Mouse (Mus musculus): ENCODE measurements around the gene Tma7.

Gene Tma7

DNA sequence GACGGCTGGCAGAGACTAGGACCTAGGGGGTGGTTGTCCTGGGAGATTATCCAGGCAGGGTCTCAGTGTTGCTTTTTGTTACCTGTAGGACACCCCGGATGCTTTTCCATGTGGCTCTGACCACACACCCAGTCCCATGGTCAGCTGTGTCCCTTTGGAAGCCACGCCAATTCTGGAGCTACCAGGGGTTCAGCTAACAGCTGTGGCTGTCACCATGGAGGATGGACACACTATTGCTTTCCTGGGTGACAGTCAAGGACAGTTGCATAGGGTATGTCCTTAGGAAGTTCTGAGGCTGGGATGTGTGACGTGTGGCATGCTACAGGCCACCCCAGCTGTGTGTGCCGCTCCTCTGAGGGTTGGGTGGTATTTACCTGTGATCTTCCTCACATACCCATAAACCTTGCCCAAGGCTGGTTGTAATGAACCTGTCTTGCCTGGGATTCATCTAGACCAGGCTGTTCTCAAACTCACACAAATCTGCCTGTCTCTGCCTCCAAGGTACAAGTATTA lies 19.6 kb upstream of the Tma7 start:
- DNase-seq, result no peak

DNA sequence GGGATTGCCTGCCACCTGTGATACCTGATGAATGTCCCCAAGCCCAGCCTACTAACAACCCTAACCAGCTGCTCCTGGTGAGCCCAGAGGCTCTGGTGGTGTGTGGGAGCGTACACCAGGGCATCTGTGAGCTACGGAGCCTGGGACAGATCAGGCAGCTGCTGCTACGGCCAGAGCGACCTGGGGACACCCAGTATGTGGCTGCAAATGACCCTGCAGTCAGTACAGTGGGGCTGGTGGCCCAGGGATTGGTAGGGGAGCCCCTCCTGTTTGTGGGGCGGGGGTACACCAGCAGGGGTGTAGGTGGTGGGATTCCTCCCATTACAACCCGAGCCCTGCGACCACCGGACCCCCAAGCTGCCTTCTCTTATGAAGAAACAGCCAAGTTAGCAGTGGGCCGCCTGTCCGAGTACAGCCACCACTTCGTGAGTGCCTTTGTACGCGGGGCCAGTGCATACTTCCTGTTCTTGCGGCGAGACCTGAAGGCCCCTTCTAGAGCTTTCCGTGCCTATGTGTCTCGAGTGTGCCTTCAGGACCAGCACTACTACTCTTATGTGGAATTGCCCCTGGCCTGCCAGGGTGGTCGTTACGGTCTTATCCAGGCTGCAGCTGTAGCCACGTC lies 18.0 kb upstream of the Tma7 start:
- DNase-seq, result no peak

DNA sequence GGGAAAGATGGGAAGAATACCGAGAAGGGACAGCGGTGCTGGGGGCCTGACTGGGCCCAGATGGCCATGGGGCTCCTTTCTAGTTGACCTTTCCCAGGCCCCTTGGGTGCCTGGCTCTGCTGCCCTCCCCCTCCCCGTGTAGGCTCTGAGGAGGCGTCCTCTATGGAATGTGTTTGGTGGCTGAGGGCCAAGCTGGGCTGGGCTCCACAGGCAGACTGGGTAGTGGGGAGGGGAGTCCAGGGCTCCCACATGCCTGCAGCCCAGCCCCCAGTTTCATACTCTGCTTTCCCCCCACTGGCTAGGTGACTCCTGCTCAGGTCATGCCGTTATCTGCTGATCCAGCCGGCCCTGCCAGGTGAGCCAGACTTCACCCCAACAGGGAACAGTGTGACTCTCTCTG lies 16.6 kb upstream of the Tma7 start:
- peak; percentile 80 for DNase-seq

DNA sequence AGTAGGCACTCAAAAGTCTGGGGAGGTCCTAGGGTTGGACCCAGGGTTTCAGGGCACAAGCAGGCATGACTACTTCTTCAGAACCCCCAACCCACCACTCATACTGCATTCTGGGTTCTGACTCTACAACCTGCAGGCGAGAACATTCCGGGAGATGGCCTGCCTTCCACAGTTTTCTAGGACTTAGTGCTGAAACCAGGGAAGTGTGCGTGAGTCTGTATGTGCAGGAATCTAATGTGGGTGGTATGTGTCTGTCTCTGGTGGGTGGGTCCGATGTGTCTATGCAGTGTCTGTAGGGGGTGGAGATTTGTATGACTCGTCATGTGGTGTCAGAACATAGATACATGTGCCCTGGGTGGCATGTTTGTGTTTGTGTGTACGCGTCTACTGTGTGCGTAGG lies 16.0 kb upstream of the Tma7 start:
- no peak for DNase-seq

GRCm38 (mm10) chr9:109097831-109098230 lies 15.4 kb upstream of the Tma7 start:
- DNase-seq, result no peak

DNA sequence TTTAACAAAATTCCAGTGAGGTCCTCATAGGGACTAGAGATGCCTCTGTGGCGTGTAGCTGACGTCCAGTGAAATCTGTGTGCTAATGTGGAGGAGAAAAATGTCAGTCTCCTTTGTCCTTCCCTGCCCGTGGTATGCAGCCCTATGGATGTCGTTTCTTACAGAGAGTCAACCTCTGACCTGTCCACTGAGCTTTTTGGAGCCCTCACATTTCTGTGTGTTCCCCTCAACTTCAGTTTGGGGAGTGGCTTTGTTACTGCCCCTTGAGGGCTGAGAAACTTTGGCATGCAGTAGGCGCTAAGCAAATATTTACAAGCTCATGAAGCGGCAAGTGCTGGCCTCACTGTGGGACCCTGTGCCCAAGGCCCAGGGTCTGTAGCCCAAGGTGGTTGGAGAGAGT lies 14.9 kb upstream of the Tma7 start:
- no peak for DNase-seq

GRCm38 (mm10) chr9:109096856-109097255 lies 14.5 kb upstream of the Tma7 start:
- no peak for DNase-seq

DNA sequence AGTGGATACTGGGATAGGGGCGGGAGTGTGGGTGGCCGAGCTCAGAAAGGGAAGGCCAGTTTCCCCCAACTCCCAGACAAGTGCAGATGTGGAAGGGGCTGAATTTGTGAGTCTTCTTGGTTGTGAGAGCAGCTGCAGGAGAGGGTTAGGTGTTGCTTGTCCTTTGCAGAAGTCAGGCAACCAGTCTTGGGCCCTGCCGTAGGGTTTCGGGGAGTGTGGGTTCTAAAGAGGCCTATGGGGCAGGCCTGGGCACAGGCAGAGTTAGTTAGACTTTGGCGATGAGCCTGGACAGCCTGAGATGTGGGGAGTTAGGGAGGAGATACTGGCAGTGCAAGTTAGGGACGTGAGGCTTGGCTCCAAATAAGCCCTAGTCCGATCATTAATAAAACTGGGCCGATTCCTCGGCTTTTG lies 13.9 kb upstream of the Tma7 start:
- DNase-seq, result no peak

GRCm38 (mm10) chr9:109095137-109095982 lies 13.0 kb upstream of the Tma7 start, which contains the start of gene Plxnb1:
Gene Plxnb1 (plus strand): TSS chr9:109095389.
- DNase-seq, result peak; percentile 79

GRCm38 (mm10) chr9:109094553-109095136 lies 12.3 kb upstream of the Tma7 start:
- DNase-seq, result peak; percentile 55

GRCm38 (mm10) chr9:109093786-109094552 lies 11.6 kb upstream of the Tma7 start:
- DNase-seq, result peak; percentile 65

- DNase-seq, result no peak
Observed at GRCm38 (mm10) chr9:109092799-109093198, 10.4 kb upstream of the Tma7 start.

GRCm38 (mm10) chr9:109091802-109092201 lies 9.4 kb upstream of the Tma7 start:
- DNase-seq, result no peak

- DNase-seq, result no peak
Observed at GRCm38 (mm10) chr9:109090446-109090845, 8.1 kb upstream of the Tma7 start.

- DNase-seq, result peak; percentile 67
Observed at GRCm38 (mm10) chr9:109087987-109088386, 5.6 kb upstream of the Tma7 start.

- DNase-seq, result no peak
Observed at GRCm38 (mm10) chr9:109084922-109085321, 2.5 kb upstream of the Tma7 start.

- no peak for DNase-seq
Observed at GRCm38 (mm10) chr9:109081749-109082123, 651 bp downstream of the Tma7 start.

DNA sequence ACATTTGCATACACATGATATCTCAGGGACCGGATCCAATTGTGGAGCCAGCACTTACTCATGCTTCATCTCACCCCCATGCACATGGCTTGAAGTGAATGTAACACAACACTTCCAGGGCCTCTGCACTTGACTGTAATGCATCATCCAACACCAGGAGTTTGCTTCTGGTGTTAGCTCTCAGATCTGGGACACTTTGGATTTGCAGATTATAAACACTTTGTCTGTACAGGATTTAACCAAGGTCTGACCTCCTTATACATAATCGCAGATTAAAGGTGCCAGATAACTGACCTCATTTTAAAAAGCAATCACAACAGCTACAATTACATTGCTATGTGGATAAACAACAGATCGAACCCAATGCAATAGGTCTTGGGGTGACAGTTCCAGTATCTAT lies 1.9 kb downstream of the Tma7 start:
- no peak for DNase-seq

GRCm38 (mm10) chr9:109073661-109074573 lies 8.5 kb downstream of the Tma7 start, which contains the start of gene Atrip:
Gene Atrip (minus strand): TSS chr9:109074124.
- DNase-seq, result peak; percentile 90

DNA sequence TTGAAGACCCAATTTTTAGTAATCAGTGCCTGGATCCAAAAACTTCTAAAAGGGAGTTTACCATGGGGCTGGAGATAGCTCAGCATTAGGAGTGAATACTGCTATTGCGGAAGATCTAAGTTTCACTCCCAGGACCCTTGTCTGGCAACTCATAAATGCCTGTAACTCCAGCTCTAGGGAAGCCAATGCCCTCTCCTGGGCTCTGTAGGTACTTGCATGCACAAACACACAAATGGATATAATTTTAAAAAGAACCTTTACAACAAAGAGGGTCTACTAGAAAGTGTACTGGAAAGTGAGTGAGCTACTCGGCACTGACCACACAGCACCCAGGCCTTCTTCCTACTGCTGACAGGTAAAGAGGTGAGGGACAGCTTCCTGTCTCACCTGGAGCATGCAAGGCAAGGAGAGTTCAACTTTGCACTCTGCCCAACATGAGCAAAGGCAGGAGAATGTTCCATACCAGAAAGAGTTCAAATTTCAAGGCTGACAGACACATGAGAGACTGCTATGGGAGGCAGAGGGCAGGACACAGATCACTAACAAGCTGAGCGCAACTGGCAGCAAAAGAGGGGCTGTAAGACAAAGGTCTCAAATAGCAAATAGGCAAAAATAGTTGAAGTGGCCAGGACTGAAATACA lies 14.2 kb downstream of the Tma7 start:
- DNase-seq, result no peak

- no peak for DNase-seq
Observed at GRCm38 (mm10) chr9:109060898-109061295, 21.5 kb downstream of the Tma7 start.

Data from lung, postnatal 14 days (tissue).